Mouse (Mus musculus): Measurements from ENCODE around the gene Saa2.

DNA sequence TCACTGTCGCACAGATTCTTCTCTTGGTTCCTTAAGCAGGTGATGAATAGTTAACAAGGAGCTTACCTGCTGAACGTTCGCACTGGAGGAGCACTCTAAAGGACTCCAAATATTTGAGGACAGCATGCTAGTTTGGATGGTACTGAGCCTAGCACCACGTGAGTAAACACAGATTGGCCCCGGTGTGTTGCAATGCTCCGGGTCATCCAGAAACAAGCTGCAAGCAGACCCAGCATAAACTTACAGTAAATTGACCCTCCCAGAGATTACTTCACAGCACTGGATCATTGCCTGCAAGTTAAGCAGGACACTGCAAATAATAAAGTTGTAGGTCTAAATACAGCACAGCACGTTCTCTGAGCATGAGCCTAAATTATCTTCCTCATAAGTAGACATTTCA lies 32.1 kb upstream of the Saa2 start:
- no peak for TF ChIP-seq UBTF (IDR thresholded peaks at IDR 0.05; ENCODE audit: borderline replicate concordance, insufficient read depth, low read depth, low read length)
- TF ChIP-seq RAD21 (IDR thresholded peaks at IDR 0.05; ENCODE audit: low read depth, low read length): no peak
- no peak for TF ChIP-seq HCFC1 (IDR thresholded peaks at IDR 0.05; ENCODE audit: low read depth, low read length)
- no peak for TF ChIP-seq JUND (IDR thresholded peaks at IDR 0.05; ENCODE audit: low read depth, low read length)
- TF ChIP-seq CTCF (IDR thresholded peaks at IDR 0.05 in 2 of 3, conservative IDR thresholded peaks at IDR 0.05 in 1 of 3; ENCODE audit: control insufficient read depth in 1 of 3, insufficient read depth in 1 of 3, low read depth in 2 of 3, low read length in 3 of 3, poor library complexity in 1 of 3, severe bottlenecking in 1 of 3): no peak
- TF ChIP-seq GABPA (IDR thresholded peaks at IDR 0.05; ENCODE audit: low read depth, low read length): no peak
- TF ChIP-seq POLR2A (IDR thresholded peaks at IDR 0.05; ENCODE audit: control insufficient read depth in 1 of 2, insufficient read depth in 1 of 2, low read depth in 1 of 2, low read length in 2 of 2, poor library complexity in 1 of 2): no peak
- no peak for TF ChIP-seq GATA1 (IDR thresholded peaks at IDR 0.05; ENCODE audit: low read depth, low read length)
- TF ChIP-seq POLR2AphosphoS2 (IDR thresholded peaks at IDR 0.05; ENCODE audit: low read length): no peak
- no peak for TF ChIP-seq SMC3 (IDR thresholded peaks at IDR 0.05; ENCODE audit: low read depth, low read length)
- no peak for TF ChIP-seq E2F4 (IDR thresholded peaks at IDR 0.05; ENCODE audit: borderline replicate concordance, low read depth, low read length)
- TF ChIP-seq MYB (IDR thresholded peaks at IDR 0.05; ENCODE audit: low read depth, low read length): no peak
- TF ChIP-seq ZNF384 (IDR thresholded peaks at IDR 0.05; ENCODE audit: low read depth, low read length): no peak
- TF ChIP-seq ETS1 (IDR thresholded peaks at IDR 0.05; ENCODE audit: low read depth, low read length): no peak

Measured in MEL (cell line).